Mouse (Mus musculus) kidney, adult 2 months (tissue): ENCODE measurements around the gene Pcgf1. TPM values are rescaled to one million over a fixed set of nuclear protein-coding genes. Genes with fewer than 3 reads are reported as not detected.

Source experiments
- DNase-seq: peaks from one replicate; pipeline ENCODE4 v3.0.0; 2021
- H3K27ac ChIP-seq: fragments of 200-500 bp; 2 replicates; pipeline ENCODE4 v1.5.1; 2012; ENCODE audit warnings: low read depth, low read length, control low read depth, inconsistent platforms; ENCODE audit not compliant: insufficient read depth
- H3K27me3 ChIP-seq: fragments of 200-500 bp; replicated peaks from 2 replicates; pipeline ENCODE4 v1.6.1; 2012; ENCODE audit warnings: mild to moderate bottlenecking, moderate library complexity, low read length, inconsistent platforms; ENCODE audit not compliant: control insufficient read depth, insufficient read depth
- H3K36me3 ChIP-seq: fragments of 200-500 bp; 2 replicates; pipeline ENCODE4 v1.6.1; 2012; ENCODE audit warnings: mild to moderate bottlenecking, moderate library complexity, low read length, inconsistent platforms; ENCODE audit not compliant: control insufficient read depth, insufficient read depth
- H3K4me1 ChIP-seq: fragments of 200-500 bp; 2 replicates; pipeline ENCODE4 v1.6.1; 2011; ENCODE audit warnings: low read length; ENCODE audit not compliant: control insufficient read depth, insufficient read depth
- H3K4me3 ChIP-seq: fragments of 200-500 bp; 2 replicates; pipeline ENCODE4 v1.5.1; 2011; ENCODE audit warnings: mild to moderate bottlenecking, low read depth, low read length, control low read depth; ENCODE audit not compliant: insufficient read depth
- CTCF ChIP-seq: fragments of 200-500 bp; conservative IDR thresholded peaks from 2 replicates; pipeline ENCODE4 v1.5.1; 2011; ENCODE audit warnings: low read depth, mild to moderate bottlenecking, control low read depth, low read length, moderate library complexity, mixed read lengths; ENCODE audit not compliant: insufficient read depth, insufficient read length
- POLR2A ChIP-seq: fragments of 200-500 bp; IDR thresholded peaks from one replicate; pipeline ENCODE4 v1.6.1; 2011; ENCODE audit warnings: low read depth, low read length, control low read depth
- WGBS: fragments of 180-500 bp; shearing (Covaris S2); methylation state at CpG from one replicate; pipeline ENCODE4 v1.1.7; 2018; 5-methylcytosine and 5-hydroxymethylcytosine counted together
- polyA plus RNA-seq: library from polyadenylated mRNA; depleted of rRNA; stranded (reverse); fragments of >200 nt; gene quantifications from 2 replicates; pipeline ENCODE4 v1.2.3, GENCODE M21; 2012

Pcgf1 gene
- polyA plus RNA-seq, 1 experiment, result 18.6 TPM

DNA sequence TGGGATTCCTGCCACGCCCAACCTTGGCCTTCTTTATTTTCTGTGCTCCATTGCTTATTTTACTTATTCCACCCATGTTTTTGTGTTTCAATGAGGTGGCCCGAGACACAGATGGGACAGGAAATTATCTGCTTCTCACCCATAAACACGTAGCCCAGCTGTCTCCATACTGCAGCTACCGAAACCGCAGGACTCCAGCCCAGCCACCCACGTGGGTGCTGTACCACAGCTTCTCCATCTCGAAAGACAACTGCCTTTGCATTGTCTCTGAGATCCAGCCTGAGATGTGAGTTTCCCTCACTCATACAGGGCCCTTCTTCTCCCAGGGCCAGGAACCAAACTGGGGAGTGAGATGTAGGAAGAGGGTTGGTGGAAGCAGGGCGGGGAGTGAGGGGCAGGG lies 11.7 kb upstream of the Pcgf1 start:
- Histone ChIP-seq H3K4me1 (no peaks in the 10 kb centered on the region), H3K36me3 (no peaks in the 10 kb centered on the region), H3K4me3 (no peak overlapping the region), H3K27ac (no peak overlapping the region), H3K27me3 (peaks cover 19% of the 10 kb centered on the region)
- 76% methylated on average over 8 of the region's 8 CpGs for WGBS
- TF ChIP-seq CTCF, result no peak
- no peak for TF ChIP-seq POLR2A
- DNase-seq, result no peak

DNA sequence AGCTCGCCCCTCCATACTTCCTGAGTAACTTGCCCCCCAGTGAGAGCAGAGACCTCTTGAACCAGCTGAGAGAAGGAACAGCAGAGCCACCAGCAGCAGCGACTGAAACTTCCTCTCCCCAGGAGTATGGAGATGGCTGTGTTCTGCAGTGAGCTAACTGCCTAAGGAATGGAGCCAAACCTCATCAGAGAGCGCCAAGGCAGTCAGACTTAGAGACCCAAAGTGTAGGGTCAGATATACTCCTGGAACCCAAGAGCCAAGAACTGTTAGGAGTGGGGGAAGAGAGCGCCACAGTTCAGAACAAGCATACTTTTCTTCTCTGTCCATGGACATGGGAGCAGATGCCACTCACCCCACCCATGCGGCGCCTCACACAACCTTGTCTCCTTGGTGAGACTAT lies 11.2 kb upstream of the Pcgf1 start:
- Histone ChIP-seq H3K4me1 (no peaks in the 10 kb centered on the region), H3K27ac (no peak overlapping the region), H3K4me3 (no peak overlapping the region), H3K36me3 (no peaks in the 10 kb centered on the region), H3K27me3 (peaks cover 23% of the 10 kb centered on the region)
- 63% methylated on average over 6 of the region's 6 CpGs for WGBS
- TF ChIP-seq CTCF, result no peak
- TF ChIP-seq POLR2A, result no peak
- no peak for DNase-seq

DNA sequence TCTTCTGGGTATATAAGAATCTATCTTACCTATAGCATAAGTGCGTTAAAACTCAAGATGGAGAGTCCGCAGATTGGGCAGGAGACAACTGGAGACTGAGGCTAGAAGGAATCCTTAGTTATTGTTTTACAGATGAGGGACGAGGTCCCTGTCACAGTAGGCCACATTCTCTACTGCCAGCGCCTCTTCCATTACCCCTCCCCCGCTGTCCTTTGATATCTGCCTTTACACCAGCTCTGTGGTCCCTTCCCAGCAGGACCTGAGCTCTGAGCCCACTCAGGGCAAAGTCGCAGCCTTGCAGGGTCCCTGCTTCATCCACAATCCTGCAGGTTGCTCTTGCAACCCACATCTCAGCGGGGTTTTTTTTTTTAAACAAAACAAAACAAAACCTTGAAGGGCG lies 9.4 kb upstream of the Pcgf1 start:
- 48% methylated on average over 8 of the region's 8 CpGs for WGBS
- Histone ChIP-seq H3K4me1 (no peaks in the 10 kb centered on the region), H3K36me3 (no peaks in the 10 kb centered on the region), H3K27me3 (peaks cover 23% of the 10 kb centered on the region), H3K27ac (no peak overlapping the region), H3K4me3 (no peak overlapping the region)
- DNase-seq, result peak; percentile 25
- TF ChIP-seq CTCF (no peak), POLR2A (no peak)

DNA sequence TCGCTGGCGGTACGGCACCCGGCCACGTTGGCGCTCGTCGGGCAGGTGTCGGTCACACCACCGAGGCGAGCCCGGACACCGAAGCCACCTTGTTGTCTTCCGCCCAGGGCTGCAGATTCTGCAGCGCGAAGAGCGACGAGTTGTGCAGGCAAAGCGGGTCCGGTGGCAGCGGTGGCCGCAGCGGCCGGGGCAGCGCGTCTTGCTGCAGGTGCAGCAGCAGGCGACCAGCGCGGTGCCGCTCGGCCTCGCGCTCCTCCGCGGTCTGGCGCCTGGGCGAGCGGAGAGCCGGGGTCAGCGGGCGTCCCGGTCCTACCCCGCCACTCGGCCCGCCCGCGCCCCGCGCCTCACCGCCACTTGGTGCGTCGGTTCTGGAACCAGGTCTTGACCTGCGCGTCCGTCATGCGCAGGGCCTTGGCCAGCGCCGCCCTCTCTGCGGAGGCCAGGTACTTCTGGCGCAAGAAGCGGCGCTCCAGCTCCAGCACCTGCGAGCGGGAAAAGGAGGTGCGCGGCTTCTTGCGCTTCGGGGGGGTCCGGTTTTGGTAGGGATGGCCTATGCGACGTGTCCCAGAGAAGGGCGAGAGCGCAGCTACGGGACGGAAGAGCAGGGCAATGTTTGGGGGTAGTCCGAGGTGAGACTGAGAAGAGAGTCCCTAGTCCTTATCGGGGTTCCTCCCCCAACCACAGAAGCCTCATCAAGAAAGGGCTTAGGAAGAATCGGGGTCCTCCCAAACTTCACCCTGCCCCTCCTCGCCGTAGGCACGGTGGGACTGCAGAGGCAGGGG lies 8.8 kb upstream of the Pcgf1 start:
- no peak overlapping the region for H3K27ac ChIP-seq
- peak; percentile 59 for DNase-seq
- no peaks in the 10 kb centered on the region for H3K36me3 ChIP-seq
- H3K4me3 ChIP-seq, result peak overlapping the region; percentile 48; the same call in 1 of the 2 replicates
- H3K27me3 ChIP-seq, result peaks cover 23% of the 10 kb centered on the region
- 3% methylated on average over 70 of the region's 81 CpGs for WGBS
- no peaks in the 10 kb centered on the region for H3K4me1 ChIP-seq
- TF ChIP-seq POLR2A (no peak), CTCF (no peak)

DNA sequence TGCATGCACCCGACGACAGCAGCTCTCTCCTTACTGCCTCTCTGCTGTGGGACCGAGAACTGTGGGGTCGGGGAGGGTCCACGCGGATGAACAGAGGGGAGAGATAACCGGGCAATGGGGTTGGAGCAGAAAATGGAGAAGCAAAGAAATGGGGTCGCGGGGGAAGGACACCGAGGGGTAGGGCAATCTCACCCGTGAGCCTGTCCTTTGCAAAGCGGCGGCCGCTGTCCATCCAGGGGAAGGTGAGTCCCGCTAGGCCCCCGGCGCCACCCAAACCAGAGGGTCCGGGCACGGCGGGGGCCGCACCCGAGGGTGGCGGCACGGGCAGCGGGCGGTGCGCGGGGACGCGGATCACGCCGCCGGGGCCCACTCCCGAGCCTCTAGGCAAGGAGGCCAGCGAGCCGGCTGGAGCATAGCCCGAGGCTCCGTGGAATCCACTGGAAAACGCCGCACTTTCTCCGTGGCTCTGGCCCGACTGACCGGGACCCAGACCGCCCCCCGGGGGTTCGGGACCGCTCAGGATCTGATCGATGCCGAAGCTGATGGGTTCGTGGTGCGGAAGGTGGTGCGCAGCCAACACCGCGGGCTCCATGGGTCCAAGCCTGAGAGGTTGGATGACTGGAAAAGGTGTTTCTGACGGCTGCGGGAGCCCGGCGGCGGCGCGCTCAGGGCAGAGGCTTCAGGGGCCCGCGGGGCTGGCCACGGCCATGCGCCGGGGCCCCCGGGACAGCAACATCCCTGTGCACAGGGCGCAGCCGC lies 8.0 kb upstream of the Pcgf1 start:
- no peak overlapping the region for H3K4me3 ChIP-seq

DNA sequence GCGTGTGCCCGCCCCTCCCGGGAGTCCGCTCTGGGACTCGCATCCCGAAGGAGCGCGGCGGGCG lies 7.6 kb upstream of the Pcgf1 start, which contains the start of gene Tlx2:
Gene Tlx2, minus strand, starts transcription at position 47 of the 64 bp plus-strand sequence.
- no peak for DNase-seq
- WGBS, result 1% methylated on average over 10 of the region's 10 CpGs
- Histone ChIP-seq H3K4me1 (no peaks in the 10 kb centered on the region), H3K4me3 (no peak within 1 kb of the TSS), H3K36me3 (no peaks in the 10 kb centered on the region), H3K27me3 (peaks cover 23% of the 10 kb centered on the region), H3K27ac (no peak within 1 kb of the TSS)
- TF ChIP-seq CTCF, result no peak
- no peak for TF ChIP-seq POLR2A

More for the DNA sequence above, 8.0 kb upstream of the Pcgf1 start:
- H3K36me3 ChIP-seq, result no peaks in the 10 kb centered on the region
- peaks cover 23% of the 10 kb centered on the region for H3K27me3 ChIP-seq
- TF ChIP-seq POLR2A (no peak), CTCF (no peak)
- 2% methylated on average over 69 of the region's 69 CpGs for WGBS
- H3K27ac ChIP-seq, result no peak overlapping the region
- no peaks in the 10 kb centered on the region for H3K4me1 ChIP-seq
- no peak for DNase-seq

DNA sequence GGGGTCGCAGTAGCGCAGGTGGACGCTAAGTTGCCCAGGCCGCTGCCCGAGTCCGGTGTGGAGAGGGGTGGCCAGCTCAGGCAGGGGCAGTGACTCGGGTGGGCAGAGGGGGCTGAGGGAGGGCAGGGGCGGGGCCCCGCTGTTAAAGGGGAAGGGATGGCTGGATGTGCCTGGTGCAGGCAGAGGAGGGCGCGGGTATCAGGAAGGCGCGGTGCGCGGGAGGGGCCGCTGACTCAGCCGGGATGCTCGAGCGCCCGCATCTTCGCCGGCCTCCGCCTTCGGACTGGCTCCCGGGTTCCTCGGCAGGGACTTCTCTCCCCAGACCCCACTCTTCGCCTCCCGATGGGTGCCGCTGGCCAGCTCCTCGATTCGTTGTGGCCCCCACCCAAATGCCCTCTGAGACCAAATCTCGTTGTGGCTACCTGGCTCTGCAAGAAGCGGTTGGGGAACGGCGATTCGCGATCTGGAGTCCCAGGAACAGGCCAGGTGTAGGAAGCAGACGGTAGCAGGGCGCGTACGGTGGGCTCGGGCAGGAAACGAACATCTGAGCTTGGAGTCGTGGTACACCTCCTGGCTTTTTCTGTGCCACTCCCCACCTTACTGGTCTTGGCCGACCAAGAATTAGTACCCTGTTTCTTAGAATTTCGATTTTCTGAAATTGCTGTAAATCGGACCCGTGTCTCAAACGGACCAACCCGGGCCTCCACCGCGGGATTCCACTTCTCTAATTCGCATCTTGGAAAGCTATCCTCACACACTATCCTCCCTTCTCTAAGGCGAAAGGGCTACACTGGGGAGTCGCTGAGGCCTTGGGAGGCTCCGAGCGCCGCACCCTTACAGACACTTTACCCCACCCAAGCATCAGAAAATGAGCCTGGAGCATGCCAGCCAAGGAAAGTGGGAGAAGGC lies 7.1 kb upstream of the Pcgf1 start:
- peak; percentile 27 for DNase-seq
- no peak overlapping the region for H3K4me3 ChIP-seq
- H3K36me3 ChIP-seq, result no peaks in the 10 kb centered on the region
- H3K27ac ChIP-seq, result no peak overlapping the region
- 3% methylated on average over 58 of the region's 58 CpGs for WGBS
- TF ChIP-seq CTCF (no peak), POLR2A (no peak)
- peaks cover 23% of the 10 kb centered on the region for H3K27me3 ChIP-seq
- no peaks in the 10 kb centered on the region for H3K4me1 ChIP-seq
